Mouse (Mus musculus): ENCODE measurements around the gene Tmem243. TPM values are rescaled to one million over a fixed set of nuclear protein-coding genes. Genes with fewer than 3 reads are reported as not detected.

Gene Tmem243
- total RNA-seq, 1 experiment = 7.5 TPM

DNA sequence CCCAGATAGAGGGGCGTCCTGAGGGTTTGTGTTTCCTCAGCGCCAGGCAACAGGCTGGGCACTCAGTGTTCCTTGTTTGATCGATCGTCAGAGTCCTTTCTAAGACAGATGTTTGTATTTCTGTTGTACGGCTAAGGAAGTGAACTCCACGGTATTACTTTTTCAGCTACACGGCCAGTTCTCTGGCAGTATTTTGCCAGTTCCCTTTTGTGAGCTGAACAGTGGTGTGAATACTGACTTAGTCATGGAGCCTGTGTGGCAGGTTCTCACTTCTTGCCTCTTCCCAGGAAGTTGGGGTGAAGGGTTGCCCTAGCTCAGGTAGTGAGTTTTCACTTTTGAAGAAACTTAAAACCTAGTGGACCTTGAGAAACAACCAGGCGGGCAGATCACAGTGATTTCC lies 3.5 kb downstream of the Tmem243 start:
- DNase-seq (ENCODE audit: low read depth, low spot score) = no peak

DNA sequence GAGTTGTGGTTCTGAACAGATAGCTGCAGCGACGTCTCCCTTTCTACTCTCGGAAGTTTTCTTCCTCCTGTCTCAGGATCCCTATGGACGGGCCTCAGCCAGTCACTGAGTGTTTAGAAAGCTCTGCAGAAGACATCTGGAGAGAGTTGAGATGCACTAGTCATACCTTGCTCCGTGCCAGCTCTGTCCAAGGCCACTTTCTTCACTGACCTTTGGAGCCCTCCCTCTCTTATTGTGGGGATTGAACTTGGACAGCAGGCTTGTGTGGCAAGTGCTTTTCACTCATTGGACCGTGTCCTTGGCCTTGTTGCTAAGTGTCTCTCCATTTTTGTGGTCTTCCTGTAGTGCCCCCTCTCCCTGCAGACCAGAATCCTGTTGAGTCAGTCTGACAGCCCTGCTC lies 6.3 kb downstream of the Tmem243 start:
- no peak overlapping the region for H3K9ac ChIP-seq (ENCODE audit: insufficient read depth, low read depth, low read length, poor library complexity, severe bottlenecking)
- no peak for DNase-seq (ENCODE audit: low read depth, low spot score)
- no peaks in the 10 kb centered on the region for H3K36me3 ChIP-seq (ENCODE audit: control insufficient read depth, insufficient read depth, low read length, poor library complexity, severe bottlenecking)
- no peak overlapping the region for H3K4me3 ChIP-seq (ENCODE audit: insufficient read depth in 1 of 2, low read depth in 1 of 2, low read length in 2 of 2, poor library complexity in 1 of 2, severe bottlenecking in 1 of 2)
- in situ Hi-C loops (cut with MboI; ENCODE audit: low sequenced_read_pairs in 2 of 2, unreplicated experiment in 2 of 2) = no loop called here
- peaks cover 0 to 2% of the 10 kb centered on the region in 2 experiments; a peak in 1 of 4 replicates for H3K4me1 ChIP-seq (ENCODE audit: control insufficient read depth in 2 of 2, insufficient read depth in 2 of 2, low read length in 2 of 2, poor library complexity in 1 of 2)
- no peak for TF ChIP-seq HCFC1 (IDR thresholded peaks at IDR 0.05; ENCODE audit: borderline replicate concordance, insufficient read depth, low read length)
- no peak for TF ChIP-seq MAFK (IDR thresholded peaks at IDR 0.05; ENCODE audit: insufficient read depth, low read depth, low read length)
- TF ChIP-seq ZNF384 (IDR thresholded peaks at IDR 0.05; ENCODE audit: low read depth, low read length) = no peak
- no peak for TF ChIP-seq CHD2 (IDR thresholded peaks at IDR 0.05; ENCODE audit: low read depth, low read length)
- no peak for TF ChIP-seq ZC3H11A (IDR thresholded peaks at IDR 0.05; ENCODE audit: borderline replicate concordance, low read depth, low read length)
- no peaks in the 10 kb centered on the region for H3K9me3 ChIP-seq (ENCODE audit: control insufficient read depth, insufficient read depth, low read depth, low read length)
- no peak overlapping the region for H3K27ac ChIP-seq (ENCODE audit: insufficient read depth, low read depth, low read length, poor library complexity, severe bottlenecking)

More for the DNA sequence above, 3.5 kb downstream of the Tmem243 start:
- Histone ChIP-seq H3K9ac (ENCODE audit: insufficient read depth, low read depth, low read length, poor library complexity, severe bottlenecking) (no peak overlapping the region), H3K27ac (ENCODE audit: insufficient read depth, low read depth, low read length, poor library complexity, severe bottlenecking) (no peak overlapping the region), H3K36me3 (ENCODE audit: control insufficient read depth, insufficient read depth, low read length, poor library complexity, severe bottlenecking) (no peaks in the 10 kb centered on the region), H3K4me3 (ENCODE audit: insufficient read depth in 1 of 2, low read depth in 1 of 2, low read length in 2 of 2, poor library complexity in 1 of 2, severe bottlenecking in 1 of 2) (no peak overlapping the region), H3K9me3 (ENCODE audit: control insufficient read depth, insufficient read depth, low read depth, low read length) (no peaks in the 10 kb centered on the region), H3K4me1 (ENCODE audit: control insufficient read depth in 2 of 2, insufficient read depth in 2 of 2, low read length in 2 of 2, poor library complexity in 1 of 2) (peaks cover 0 to 2% of the 10 kb centered on the region in 2 experiments; a peak in 1 of 4 replicates)
- in situ Hi-C loops (cut with MboI; ENCODE audit: low sequenced_read_pairs in 2 of 2, unreplicated experiment in 2 of 2) = no loop called here
- TF ChIP-seq MAFK (IDR thresholded peaks at IDR 0.05; ENCODE audit: insufficient read depth, low read depth, low read length) (no peak), ZNF384 (IDR thresholded peaks at IDR 0.05; ENCODE audit: low read depth, low read length) (no peak), CHD2 (IDR thresholded peaks at IDR 0.05; ENCODE audit: low read depth, low read length) (no peak), ZC3H11A (IDR thresholded peaks at IDR 0.05; ENCODE audit: borderline replicate concordance, low read depth, low read length) (no peak), HCFC1 (IDR thresholded peaks at IDR 0.05; ENCODE audit: borderline replicate concordance, insufficient read depth, low read length) (no peak)

DNA sequence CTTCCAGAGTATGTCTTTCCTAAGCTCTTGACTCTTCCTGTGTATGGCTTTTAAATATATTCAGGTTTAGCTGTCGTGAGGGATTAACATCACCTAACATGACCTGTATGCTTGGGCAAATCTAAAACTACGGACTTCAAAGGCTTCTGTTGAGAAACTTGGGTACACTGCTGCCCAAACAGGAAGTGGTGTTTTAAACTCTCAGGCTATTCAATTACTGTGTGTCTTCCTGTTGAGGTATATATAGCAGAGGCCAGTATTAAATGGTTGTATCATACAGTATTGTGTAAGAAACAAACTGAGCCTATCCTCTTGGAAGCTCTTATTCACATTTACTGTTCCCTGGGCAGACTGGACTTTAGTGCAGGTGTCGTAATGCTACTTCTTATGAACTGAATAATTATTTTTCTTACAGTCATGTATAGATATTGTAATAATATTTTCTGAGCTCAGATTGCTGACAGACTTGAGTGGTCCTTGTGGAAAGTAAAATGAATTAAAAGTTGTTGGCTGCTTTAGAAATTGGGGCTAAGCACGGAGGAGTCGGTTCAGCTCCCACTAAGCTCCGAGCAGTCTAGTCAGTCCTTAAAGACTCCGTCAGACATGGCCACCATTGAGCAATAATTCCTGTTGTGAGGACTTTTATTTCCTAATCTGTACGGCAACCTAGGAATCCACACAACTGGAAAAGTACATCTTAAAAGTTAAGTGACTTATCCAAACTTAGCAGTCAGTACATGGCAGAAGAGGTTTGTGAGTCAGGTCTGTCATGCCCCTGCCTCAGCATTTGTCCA lies 7.0 kb downstream of the Tmem243 start:
- Histone ChIP-seq H3K4me3 (ENCODE audit: insufficient read depth in 1 of 2, low read depth in 1 of 2, low read length in 2 of 2, poor library complexity in 1 of 2, severe bottlenecking in 1 of 2) (no peak overlapping the region), H3K9me3 (ENCODE audit: control insufficient read depth, insufficient read depth, low read depth, low read length) (no peaks in the 10 kb centered on the region), H3K27ac (ENCODE audit: insufficient read depth, low read depth, low read length, poor library complexity, severe bottlenecking) (no peak overlapping the region), H3K9ac (ENCODE audit: insufficient read depth, low read depth, low read length, poor library complexity, severe bottlenecking) (no peak overlapping the region), H3K36me3 (ENCODE audit: control insufficient read depth, insufficient read depth, low read length, poor library complexity, severe bottlenecking) (no peaks in the 10 kb centered on the region), H3K4me1 (ENCODE audit: control insufficient read depth in 2 of 2, insufficient read depth in 2 of 2, low read length in 2 of 2, poor library complexity in 1 of 2) (no peaks in the 10 kb centered on the region)
- TF ChIP-seq HCFC1 (IDR thresholded peaks at IDR 0.05; ENCODE audit: borderline replicate concordance, insufficient read depth, low read length) = no peak
- no peak for TF ChIP-seq ZNF384 (IDR thresholded peaks at IDR 0.05; ENCODE audit: low read depth, low read length)
- TF ChIP-seq MAFK (IDR thresholded peaks at IDR 0.05; ENCODE audit: insufficient read depth, low read depth, low read length) = no peak
- TF ChIP-seq ZC3H11A (IDR thresholded peaks at IDR 0.05; ENCODE audit: borderline replicate concordance, low read depth, low read length) = no peak
- no peak for TF ChIP-seq CHD2 (IDR thresholded peaks at IDR 0.05; ENCODE audit: low read depth, low read length)
- in situ Hi-C loops (cut with MboI; ENCODE audit: low sequenced_read_pairs in 2 of 2, unreplicated experiment in 2 of 2) = no loop called here
- no peak for DNase-seq (ENCODE audit: low read depth, low spot score)

DNA sequence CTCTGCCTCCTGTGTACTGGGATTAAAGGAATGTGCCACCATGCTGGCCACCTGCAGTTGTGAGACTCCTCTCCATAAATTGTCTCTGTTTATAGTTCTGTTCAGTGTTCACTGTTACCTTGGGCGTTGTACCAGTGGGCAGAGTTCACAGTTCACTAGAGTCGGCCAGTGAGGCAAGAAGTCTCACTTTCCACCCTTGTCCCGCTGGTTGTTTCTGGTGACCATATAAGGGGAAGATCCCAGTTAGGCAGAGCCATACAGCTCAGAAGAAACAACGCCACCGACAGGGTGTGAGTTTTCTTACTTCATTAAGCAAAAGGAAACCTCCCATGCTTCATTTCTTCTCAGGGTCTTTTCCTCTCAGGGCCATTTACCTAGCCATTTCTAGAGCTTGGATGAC lies 8.0 kb downstream of the Tmem243 start:
- Histone ChIP-seq H3K4me3 (ENCODE audit: insufficient read depth in 1 of 2, low read depth in 1 of 2, low read length in 2 of 2, poor library complexity in 1 of 2, severe bottlenecking in 1 of 2) (no peak overlapping the region), H3K27ac (ENCODE audit: insufficient read depth, low read depth, low read length, poor library complexity, severe bottlenecking) (no peak overlapping the region), H3K9me3 (ENCODE audit: control insufficient read depth, insufficient read depth, low read depth, low read length) (no peaks in the 10 kb centered on the region), H3K9ac (ENCODE audit: insufficient read depth, low read depth, low read length, poor library complexity, severe bottlenecking) (no peak overlapping the region), H3K4me1 (ENCODE audit: control insufficient read depth in 2 of 2, insufficient read depth in 2 of 2, low read length in 2 of 2, poor library complexity in 1 of 2) (no peaks in the 10 kb centered on the region), H3K36me3 (ENCODE audit: control insufficient read depth, insufficient read depth, low read length, poor library complexity, severe bottlenecking) (no peaks in the 10 kb centered on the region)
- no peak for TF ChIP-seq MAFK (IDR thresholded peaks at IDR 0.05; ENCODE audit: insufficient read depth, low read depth, low read length)
- TF ChIP-seq CHD2 (IDR thresholded peaks at IDR 0.05; ENCODE audit: low read depth, low read length) = no peak
- TF ChIP-seq HCFC1 (IDR thresholded peaks at IDR 0.05; ENCODE audit: borderline replicate concordance, insufficient read depth, low read length) = no peak
- no peak for TF ChIP-seq ZC3H11A (IDR thresholded peaks at IDR 0.05; ENCODE audit: borderline replicate concordance, low read depth, low read length)
- no peak for TF ChIP-seq ZNF384 (IDR thresholded peaks at IDR 0.05; ENCODE audit: low read depth, low read length)
- in situ Hi-C loops (cut with MboI; ENCODE audit: low sequenced_read_pairs in 2 of 2, unreplicated experiment in 2 of 2) = no loop called here
- DNase-seq (ENCODE audit: low read depth, low spot score) = no peak
